Mouse (Mus musculus): ENCODE measurements at regions not wholly inside any gene's neighbourhood (a gene's known extent, or its start where the extent isn't known, plus 50 kb on each side); places are given as distances from the start of the nearest gene placed in this dataset.

- no peak for DNase-seq
Measured at GRCm38 (mm10) chr1:89296691-89297090, 157.9 kb upstream of the Agap1 start.

- DNase-seq = no peak
Measured at GRCm38 (mm10) chr1:89297766-89298165, 156.8 kb upstream of the Agap1 start.

- no peak for DNase-seq
Measured at GRCm38 (mm10) chr1:89301151-89301550, 153.5 kb upstream of the Agap1 start.

GRCm38 (mm10) chr1:89302368-89302951, 152.1 kb upstream of the Agap1 start:
- DNase-seq = no peak

- DNase-seq = peak; percentile 29
Measured at GRCm38 (mm10) chr1:89305171-89305570, 149.4 kb upstream of the Agap1 start.

GRCm38 (mm10) chr1:89308788-89309187, 145.8 kb upstream of the Agap1 start:
- peak; percentile 63 for DNase-seq

- DNase-seq = no peak
Measured at GRCm38 (mm10) chr1:89313064-89313463, 141.5 kb upstream of the Agap1 start.

- no peak for DNase-seq
Measured at GRCm38 (mm10) chr1:89317897-89318296, 136.7 kb upstream of the Agap1 start.

GRCm38 (mm10) chr1:89318663-89319062, 135.9 kb upstream of the Agap1 start:
- DNase-seq = no peak

- no peak for DNase-seq
Measured at GRCm38 (mm10) chr1:89322621-89323020, 132.0 kb upstream of the Agap1 start.

GRCm38 (mm10) chr1:89323091-89323490, 131.5 kb upstream of the Agap1 start:
- DNase-seq = peak; percentile 76

- DNase-seq = no peak
Measured at GRCm38 (mm10) chr1:89331352-89331751, 123.3 kb upstream of the Agap1 start.

GRCm38 (mm10) chr1:89332676-89333075, 121.9 kb upstream of the Agap1 start:
- no peak for DNase-seq

- DNase-seq = no peak
Measured at GRCm38 (mm10) chr1:89337861-89338260, 116.7 kb upstream of the Agap1 start.

- DNase-seq = peak; percentile 19
Measured at GRCm38 (mm10) chr1:89342794-89343193, 111.8 kb upstream of the Agap1 start.

GRCm38 (mm10) chr1:89344546-89344945, 110.1 kb upstream of the Agap1 start:
- peak; percentile 58 for DNase-seq

- no peak for DNase-seq
Measured at GRCm38 (mm10) chr1:89347341-89347740, 107.3 kb upstream of the Agap1 start.

GRCm38 (mm10) chr1:89352936-89353335, 101.7 kb upstream of the Agap1 start:
- DNase-seq = no peak

- no peak for DNase-seq
Measured at GRCm38 (mm10) chr1:89359257-89359656, 95.3 kb upstream of the Agap1 start.

- no peak for DNase-seq
Measured at GRCm38 (mm10) chr1:89364547-89365305, 89.9 kb upstream of the Agap1 start.

GRCm38 (mm10) chr1:89366891-89367290, 87.7 kb upstream of the Agap1 start:
- DNase-seq = no peak

GRCm38 (mm10) chr1:89373806-89374205, 80.8 kb upstream of the Agap1 start:
- DNase-seq = no peak

GRCm38 (mm10) chr1:89374271-89374670, 80.3 kb upstream of the Agap1 start:
- no peak for DNase-seq

- DNase-seq = no peak
Measured at GRCm38 (mm10) chr1:89382021-89382420, 72.6 kb upstream of the Agap1 start.

- DNase-seq = peak; percentile 26
Measured at GRCm38 (mm10) chr1:89385111-89385510, 69.5 kb upstream of the Agap1 start.
